Mouse (Mus musculus) midbrain, embryonic 12.5 days (tissue): ENCODE results near the gene Siah2. TPM values are rescaled to one million over a fixed set of nuclear protein-coding genes. Genes with fewer than 3 reads are reported as not detected.

ENCODE experiments used
- ATAC-seq: fragments of 200-750 bp; cut with Nextera tagmentation; 2 replicates; pipeline ENCODE4 v1.8.0; 2017; ENCODE audit warnings: low read depth, moderate TSS enrichment, moderate library complexity; ENCODE audit not compliant: low FRiP score
- H3K27ac ChIP-seq: fragments of 300-500 bp; sonication (generic); replicated peaks from 2 replicates; pipeline ENCODE4 v1.5.1; 2016; ENCODE audit warnings: mild to moderate bottlenecking
- H3K27me3 ChIP-seq: fragments of 300-500 bp; sonication (generic); 2 replicates; pipeline ENCODE4 v1.6.1; 2016; ENCODE audit warnings: mild to moderate bottlenecking
- H3K36me3 ChIP-seq: fragments of 300-500 bp; sonication (generic); 2 replicates; pipeline ENCODE4 v1.6.1; 2016
- H3K4me1 ChIP-seq: fragments of 300-500 bp; sonication (generic); 2 replicates; pipeline ENCODE4 v1.6.1; 2016
- H3K4me2 ChIP-seq: fragments of 300-500 bp; sonication (generic); replicated peaks from 2 replicates; pipeline ENCODE4 v1.6.1; 2016; ENCODE audit warnings: mild to moderate bottlenecking, moderate library complexity
- H3K4me3 ChIP-seq: fragments of 300-500 bp; sonication (generic); 2 replicates; pipeline ENCODE4 v1.5.1; 2016; ENCODE audit warnings: mild to moderate bottlenecking
- H3K9ac ChIP-seq: fragments of 300-500 bp; sonication (generic); replicated peaks from 2 replicates; pipeline ENCODE4 v1.6.1; 2016; ENCODE audit warnings: mild to moderate bottlenecking, moderate library complexity
- H3K9me3 ChIP-seq: fragments of 300-500 bp; sonication (generic); 2 replicates; pipeline ENCODE4 v1.6.1; 2016; ENCODE audit warnings: mild to moderate bottlenecking
- WGBS: fragments of 180-500 bp; shearing (Covaris S2); methylation state at CpG from one replicate; pipeline ENCODE4 v1.1.7; 2016; 5-methylcytosine and 5-hydroxymethylcytosine counted together
- polyA plus RNA-seq: library from polyadenylated mRNA; unstranded; fragments of >200 nt; fragmentation: Nextera tagmentation; extraction: Ambion mirVana; gene quantifications from 2 replicates; pipeline ENCODE4 v1.2.1, GENCODE M21; 2016

Siah2 gene
- polyA plus RNA-seq, 1 experiment from 2014 or later = 5.8 TPM

- 89% methylated on average over 2 of the region's 2 CpGs for WGBS
Measured at GRCm38 (mm10) chr3:58716705-58717104, 24.5 kb upstream of the Siah2 start.

DNA sequence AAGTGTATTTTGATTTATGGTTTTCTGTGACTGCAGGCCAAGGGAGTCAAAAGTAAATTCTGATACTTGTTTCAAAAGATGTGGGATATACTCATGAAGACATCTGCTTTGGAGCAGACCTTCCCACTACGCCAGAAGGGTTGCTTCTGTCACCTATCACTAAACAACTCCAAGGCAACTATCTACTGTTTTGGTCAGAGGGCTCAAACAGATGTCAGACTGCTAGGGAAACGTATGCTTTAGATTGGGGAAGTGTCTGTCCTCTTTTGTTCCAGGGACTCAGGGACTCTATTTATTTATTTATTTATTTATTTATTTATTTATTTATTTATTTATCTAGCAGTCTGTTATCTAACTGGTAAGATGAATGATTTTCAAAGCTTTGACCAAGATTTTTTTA lies 22.6 kb upstream of the Siah2 start:
- Histone ChIP-seq H3K4me1 (no peaks in the 10 kb centered on the region), H3K27me3 (no peaks in the 10 kb centered on the region), H3K9ac (no peak overlapping the region), H3K36me3 (no peaks in the 10 kb centered on the region), H3K4me3 (no peak overlapping the region), H3K4me2 (no peak overlapping the region), H3K27ac (no peak overlapping the region), H3K9me3 (no peaks in the 10 kb centered on the region)
- 81% methylated on average over 2 of the region's 2 CpGs for WGBS
- ATAC-seq = no peak

More at GRCm38 (mm10) chr3:58716705-58717104, 24.5 kb upstream of the Siah2 start:
- H3K4me3 ChIP-seq = no peak overlapping the region
- H3K4me1 ChIP-seq = no peaks in the 10 kb centered on the region
- H3K36me3 ChIP-seq = no peaks in the 10 kb centered on the region
- no peak overlapping the region for H3K4me2 ChIP-seq
- no peak overlapping the region for H3K9ac ChIP-seq
- no peak for ATAC-seq
- no peaks in the 10 kb centered on the region for H3K9me3 ChIP-seq
- no peaks in the 10 kb centered on the region for H3K27me3 ChIP-seq
- H3K27ac ChIP-seq = no peak overlapping the region

GRCm38 (mm10) chr3:58714034-58714433 lies 21.8 kb upstream of the Siah2 start:
- no peak for ATAC-seq
- H3K27me3 ChIP-seq = no peaks in the 10 kb centered on the region
- H3K4me3 ChIP-seq = no peak overlapping the region
- 79% methylated on average over 2 of the region's 2 CpGs for WGBS
- H3K36me3 ChIP-seq = no peaks in the 10 kb centered on the region
- no peak overlapping the region for H3K27ac ChIP-seq
- no peaks in the 10 kb centered on the region for H3K9me3 ChIP-seq
- no peaks in the 10 kb centered on the region for H3K4me1 ChIP-seq
- H3K9ac ChIP-seq = no peak overlapping the region
- no peak overlapping the region for H3K4me2 ChIP-seq

DNA sequence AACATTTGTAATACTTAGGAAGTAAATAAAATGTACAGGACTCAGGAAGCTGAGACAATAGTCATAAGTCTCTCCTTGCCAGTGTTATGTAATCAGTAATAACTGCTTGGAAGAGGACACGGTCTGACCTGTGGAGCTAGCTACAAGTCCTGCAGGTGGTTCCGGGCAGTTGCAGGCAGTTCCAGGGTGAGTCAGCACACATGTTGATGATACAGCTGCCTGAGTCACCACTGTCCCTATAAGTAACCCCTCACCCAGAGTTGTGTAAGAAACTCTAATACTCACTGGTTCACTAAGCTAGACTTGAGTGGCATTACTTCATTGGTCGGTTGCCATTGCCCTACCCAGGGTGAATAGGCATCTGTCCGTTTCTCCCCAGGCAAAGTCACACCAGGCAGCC lies 21.0 kb upstream of the Siah2 start:
- Histone ChIP-seq H3K27ac (no peak overlapping the region), H3K36me3 (no peaks in the 10 kb centered on the region), H3K4me3 (no peak overlapping the region), H3K4me1 (no peaks in the 10 kb centered on the region), H3K9me3 (no peaks in the 10 kb centered on the region), H3K27me3 (no peaks in the 10 kb centered on the region), H3K4me2 (no peak overlapping the region), H3K9ac (no peak overlapping the region)
- WGBS = 93% methylated on average over 4 of the region's 4 CpGs
- no peak for ATAC-seq

GRCm38 (mm10) chr3:58704547-58704946 lies 12.3 kb upstream of the Siah2 start:
- no peaks in the 10 kb centered on the region for H3K36me3 ChIP-seq
- no peak for ATAC-seq
- WGBS = 80% methylated on average over 4 of the region's 4 CpGs
- no peak overlapping the region for H3K4me3 ChIP-seq
- no peak overlapping the region for H3K4me2 ChIP-seq
- no peaks in the 10 kb centered on the region for H3K4me1 ChIP-seq
- no peak overlapping the region for H3K9ac ChIP-seq
- no peaks in the 10 kb centered on the region for H3K27me3 ChIP-seq
- H3K27ac ChIP-seq = no peak overlapping the region
- no peaks in the 10 kb centered on the region for H3K9me3 ChIP-seq

DNA sequence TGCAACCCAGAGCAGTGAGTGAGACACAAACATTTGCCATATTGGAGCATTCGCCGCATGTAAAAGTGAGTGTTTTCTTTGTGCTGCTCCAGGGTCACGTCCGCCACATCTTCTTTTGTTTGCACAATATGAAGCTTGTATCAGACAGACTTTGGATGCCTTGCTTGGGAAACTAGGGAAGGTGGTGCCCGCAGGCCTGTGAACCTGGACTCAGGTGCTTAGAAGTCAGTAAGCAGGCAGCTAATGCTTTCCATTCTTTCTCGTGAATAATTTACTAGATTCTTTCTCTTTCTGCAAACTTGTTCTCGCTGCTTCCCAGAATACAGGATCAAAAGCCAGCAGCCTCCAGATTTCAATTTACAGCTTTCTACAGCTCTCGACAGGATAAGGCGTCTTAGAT lies 11.5 kb upstream of the Siah2 start:
- no peak for ATAC-seq
- Histone ChIP-seq H3K36me3 (no peaks in the 10 kb centered on the region), H3K4me3 (no peak overlapping the region), H3K4me2 (no peak overlapping the region), H3K27ac (no peak overlapping the region), H3K27me3 (no peaks in the 10 kb centered on the region), H3K9me3 (no peaks in the 10 kb centered on the region), H3K9ac (no peak overlapping the region), H3K4me1 (no peaks in the 10 kb centered on the region)
- 79% methylated on average over 9 of the region's 9 CpGs for WGBS

DNA sequence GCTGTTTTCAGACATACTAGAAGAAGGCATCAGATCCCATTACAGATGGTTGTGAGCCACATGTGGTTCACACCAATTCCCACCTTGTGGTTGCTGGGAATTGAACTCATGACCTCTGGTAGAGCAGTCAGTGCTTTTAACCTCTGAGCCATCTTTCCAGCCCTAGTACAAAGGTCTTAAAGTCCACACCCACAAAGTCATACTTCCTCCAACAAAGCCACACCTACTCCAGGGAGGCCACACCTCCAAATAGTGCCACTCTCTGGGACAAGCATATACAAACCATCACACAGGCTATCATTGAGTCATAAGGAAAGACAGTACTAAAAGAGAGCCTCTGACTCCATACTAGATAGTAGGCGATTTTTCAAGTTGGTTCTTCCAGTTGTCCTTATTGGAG lies 10.1 kb upstream of the Siah2 start:
- Histone ChIP-seq H3K4me1 (no peaks in the 10 kb centered on the region), H3K36me3 (no peaks in the 10 kb centered on the region), H3K4me2 (no peak overlapping the region), H3K9ac (no peak overlapping the region), H3K27ac (no peak overlapping the region), H3K9me3 (no peaks in the 10 kb centered on the region), H3K27me3 (no peaks in the 10 kb centered on the region), H3K4me3 (no peak overlapping the region)
- ATAC-seq = no peak
- WGBS = 92% methylated on average over 1 of the region's 1 CpGs

DNA sequence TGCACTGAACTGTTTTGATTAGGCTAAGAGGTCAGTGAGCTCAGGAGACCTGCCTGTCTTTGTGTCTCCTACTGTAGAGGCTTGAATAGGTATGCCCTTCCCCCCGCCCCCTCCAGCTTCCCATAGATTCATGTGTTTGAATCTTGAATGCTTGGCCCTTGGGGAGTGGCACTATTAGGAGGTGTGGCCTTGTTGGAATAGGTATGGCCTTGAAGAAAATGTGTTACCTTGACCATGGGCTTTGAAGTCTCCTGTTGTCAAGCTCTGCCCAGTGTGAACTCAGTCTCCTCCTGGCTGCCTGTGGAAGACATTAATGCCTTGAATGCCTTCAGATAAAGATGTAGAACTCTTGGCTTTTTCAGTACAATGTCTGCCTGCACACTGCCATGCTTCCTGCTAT lies 9.2 kb upstream of the Siah2 start:
- no peak for ATAC-seq
- Histone ChIP-seq H3K9ac (no peak overlapping the region), H3K27me3 (no peaks in the 10 kb centered on the region), H3K27ac (no peak overlapping the region), H3K4me2 (no peak overlapping the region), H3K4me1 (no peaks in the 10 kb centered on the region), H3K4me3 (no peak overlapping the region), H3K9me3 (no peaks in the 10 kb centered on the region), H3K36me3 (no peaks in the 10 kb centered on the region)
- 86% methylated on average over 1 of the region's 1 CpGs for WGBS

- H3K27ac ChIP-seq = no peak overlapping the region
- H3K9me3 ChIP-seq = no peaks in the 10 kb centered on the region
- H3K4me3 ChIP-seq = no peak overlapping the region
- H3K9ac ChIP-seq = no peak overlapping the region
- no peak for ATAC-seq
- no peaks in the 10 kb centered on the region for H3K4me1 ChIP-seq
- H3K4me2 ChIP-seq = no peak overlapping the region
- no peaks in the 10 kb centered on the region for H3K36me3 ChIP-seq
- H3K27me3 ChIP-seq = peaks cover 10% of the 10 kb centered on the region
- 96% methylated on average over 4 of the region's 4 CpGs for WGBS
Measured at GRCm38 (mm10) chr3:58697926-58698325, 5.7 kb upstream of the Siah2 start.

GRCm38 (mm10) chr3:58696806-58697205 lies 4.6 kb upstream of the Siah2 start:
- no peak for ATAC-seq
- Histone ChIP-seq H3K4me2 (no peak overlapping the region), H3K9me3 (no peaks in the 10 kb centered on the region), H3K4me1 (peaks cover 5% of the 10 kb centered on the region; the same call in 1 of the 2 replicates), H3K36me3 (no peaks in the 10 kb centered on the region), H3K27me3 (peaks cover 11% of the 10 kb centered on the region), H3K4me3 (no peak overlapping the region), H3K9ac (no peak overlapping the region), H3K27ac (no peak overlapping the region)
- 58% methylated on average over 3 of the region's 3 CpGs for WGBS

GRCm38 (mm10) chr3:58695507-58695906 lies 3.3 kb upstream of the Siah2 start:
- no peak overlapping the region for H3K4me3 ChIP-seq
- no peaks in the 10 kb centered on the region for H3K9me3 ChIP-seq
- H3K36me3 ChIP-seq = no peaks in the 10 kb centered on the region
- H3K27me3 ChIP-seq = peaks cover 11% of the 10 kb centered on the region
- ATAC-seq = no peak
- H3K27ac ChIP-seq = no peak overlapping the region
- H3K4me2 ChIP-seq = no peak overlapping the region
- WGBS = 62% methylated on average over 7 of the region's 7 CpGs
- no peak overlapping the region for H3K9ac ChIP-seq
- peaks cover 6% of the 10 kb centered on the region; the same call in 1 of the 2 replicates for H3K4me1 ChIP-seq

DNA sequence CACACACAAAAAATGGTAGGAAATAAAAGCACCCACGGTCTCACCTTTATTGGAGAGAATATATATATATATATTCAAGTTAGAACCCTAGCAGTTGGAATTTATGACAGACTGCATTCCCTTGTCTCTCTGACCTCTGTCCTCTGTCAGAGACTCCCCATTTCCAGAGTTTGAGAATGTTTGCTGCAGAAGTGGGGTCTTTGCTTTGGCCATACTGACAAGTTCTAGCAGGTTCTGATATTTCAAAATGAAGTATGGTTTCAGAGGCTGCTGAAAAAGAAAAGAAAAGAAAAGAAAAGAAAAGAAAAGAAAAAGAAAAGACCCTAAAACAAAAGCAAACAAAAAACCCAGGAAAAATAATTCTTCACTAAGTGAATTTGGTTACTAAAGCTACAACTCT lies 2.8 kb upstream of the Siah2 start:
- no peak overlapping the region for H3K9ac ChIP-seq
- H3K4me1 ChIP-seq = peaks cover 10% of the 10 kb centered on the region
- H3K4me3 ChIP-seq = no peak overlapping the region
- WGBS = 84% methylated on average over 1 of the region's 1 CpGs
- H3K9me3 ChIP-seq = no peaks in the 10 kb centered on the region
- no peak overlapping the region for H3K27ac ChIP-seq
- H3K36me3 ChIP-seq = no peaks in the 10 kb centered on the region
- H3K27me3 ChIP-seq = peaks cover 11% of the 10 kb centered on the region
- no peak overlapping the region for H3K4me2 ChIP-seq
- ATAC-seq = no peak

DNA sequence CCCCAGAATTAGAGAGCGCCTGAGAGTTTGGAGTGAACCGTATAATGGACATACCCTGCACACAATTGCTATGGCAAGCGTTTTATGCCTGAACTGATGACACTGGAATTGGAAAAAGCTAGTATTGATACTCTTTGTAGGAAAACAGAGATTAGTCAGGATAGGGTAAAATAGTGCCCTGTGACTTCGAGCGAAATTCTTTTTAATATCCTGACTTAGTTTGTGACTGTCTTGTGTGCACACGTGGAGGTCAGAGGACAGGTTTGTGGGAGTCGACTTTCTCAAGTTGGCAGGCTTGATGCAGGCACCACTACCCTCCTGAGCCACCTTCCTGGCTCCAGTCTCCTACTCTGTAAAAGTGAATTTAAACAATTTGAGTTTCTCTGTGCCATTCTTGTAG lies 1.1 kb upstream of the Siah2 start:
- no peak overlapping the region for H3K4me2 ChIP-seq
- no peak overlapping the region for H3K4me3 ChIP-seq
- H3K27ac ChIP-seq = no peak overlapping the region
- WGBS = 88% methylated on average over 7 of the region's 7 CpGs
- H3K27me3 ChIP-seq = peaks cover 20% of the 10 kb centered on the region
- H3K9me3 ChIP-seq = no peaks in the 10 kb centered on the region
- no peak for ATAC-seq
- H3K4me1 ChIP-seq = peaks cover 19% of the 10 kb centered on the region
- H3K36me3 ChIP-seq = no peaks in the 10 kb centered on the region
- no peak overlapping the region for H3K9ac ChIP-seq
